Mouse (Mus musculus): ENCODE results near the gene Ndufa13. TPM values are rescaled to one million over a fixed set of nuclear protein-coding genes. Genes with fewer than 3 reads are reported as not detected.

Gene Ndufa13
- polyA plus RNA-seq, 1 experiment from 2014 or later: 209 TPM

- Histone ChIP-seq H3K36me3 (no peaks in the 10 kb centered on the region; the same call in 1 of the 2 replicates), H3K4me1 (peaks cover 24% of the 10 kb centered on the region), H3K9me3 (replicated peaks) (no peaks in the 10 kb centered on the region), H3K4me3 (replicated peaks) (no peak overlapping the region), H3K9ac (replicated peaks) (no peak overlapping the region), H3K27me3 (replicated peaks) (peaks cover 45% of the 10 kb centered on the region), H3K27ac (replicated peaks) (no peak overlapping the region), H3K4me2 (no peak overlapping the region)
- 83% methylated on average over 10 of the region's 10 CpGs for WGBS
- no peak for ATAC-seq (ENCODE audit: low FRiP score)
Measured at GRCm38 (mm10) chr8:69876967-69877366, 25.4 kb downstream of the Ndufa13 start.

- no peak for ATAC-seq (ENCODE audit: low FRiP score)
- Histone ChIP-seq H3K9me3 (replicated peaks) (no peaks in the 10 kb centered on the region), H3K27me3 (replicated peaks) (peaks cover 37% of the 10 kb centered on the region), H3K4me3 (replicated peaks) (no peak overlapping the region), H3K36me3 (peaks cover 2% of the 10 kb centered on the region; the same call in 1 of the 2 replicates), H3K9ac (replicated peaks) (no peak overlapping the region), H3K27ac (replicated peaks) (no peak overlapping the region), H3K4me2 (no peak overlapping the region), H3K4me1 (peaks cover 16% of the 10 kb centered on the region)
- WGBS: 55% methylated on average over 10 of the region's 10 CpGs
Measured at GRCm38 (mm10) chr8:69876097-69876496, 26.3 kb downstream of the Ndufa13 start.

- ATAC-seq (ENCODE audit: low FRiP score): no peak
- Histone ChIP-seq H3K4me2 (no peak overlapping the region), H3K9me3 (replicated peaks) (no peaks in the 10 kb centered on the region), H3K27ac (replicated peaks) (no peak overlapping the region), H3K4me1 (peaks cover 2% of the 10 kb centered on the region; the same call in 1 of the 2 replicates), H3K27me3 (replicated peaks) (peaks cover 22% of the 10 kb centered on the region), H3K4me3 (replicated peaks) (no peak overlapping the region), H3K9ac (replicated peaks) (no peak overlapping the region), H3K36me3 (peaks cover 6% of the 10 kb centered on the region; the same call in 1 of the 2 replicates)
- WGBS: 80% methylated on average over 13 of the region's 13 CpGs
Measured at GRCm38 (mm10) chr8:69874654-69875053, 27.7 kb downstream of the Ndufa13 start.

- Histone ChIP-seq H3K27ac (replicated peaks) (no peak overlapping the region), H3K4me3 (replicated peaks) (no peak overlapping the region), H3K4me1 (no peaks in the 10 kb centered on the region), H3K9ac (replicated peaks) (no peak overlapping the region), H3K36me3 (peaks cover 6% of the 10 kb centered on the region; the same call in 1 of the 2 replicates), H3K27me3 (replicated peaks) (peaks cover 17% of the 10 kb centered on the region), H3K4me2 (no peak overlapping the region), H3K9me3 (replicated peaks) (no peaks in the 10 kb centered on the region)
- WGBS: 11% methylated on average over 9 of the region's 9 CpGs
- ATAC-seq (ENCODE audit: low FRiP score): no peak
Measured at GRCm38 (mm10) chr8:69874155-69874554, 28.2 kb downstream of the Ndufa13 start.

GRCm38 (mm10) chr8:69870907-69871306 is 31.5 kb downstream of the Ndufa13 start:
- no peaks in the 10 kb centered on the region for H3K27me3 ChIP-seq (replicated peaks)
- no peak overlapping the region for H3K4me2 ChIP-seq
- H3K9ac ChIP-seq (replicated peaks): no peak overlapping the region
- 91% methylated on average over 6 of the region's 6 CpGs for WGBS
- no peak for ATAC-seq (ENCODE audit: low FRiP score)
- peaks cover 6% of the 10 kb centered on the region; the same call in 1 of the 2 replicates for H3K36me3 ChIP-seq
- H3K9me3 ChIP-seq (replicated peaks): no peaks in the 10 kb centered on the region
- H3K27ac ChIP-seq (replicated peaks): no peak overlapping the region
- no peaks in the 10 kb centered on the region for H3K4me1 ChIP-seq
- H3K4me3 ChIP-seq (replicated peaks): no peak overlapping the region

- 88% methylated on average over 11 of the region's 11 CpGs for WGBS
- no peak overlapping the region for H3K4me2 ChIP-seq
- H3K4me1 ChIP-seq: no peaks in the 10 kb centered on the region
- no peaks in the 10 kb centered on the region for H3K27me3 ChIP-seq (replicated peaks)
- H3K36me3 ChIP-seq: peaks cover 10% of the 10 kb centered on the region; the same call in 1 of the 2 replicates
- ATAC-seq (ENCODE audit: low FRiP score): no peak
- no peak overlapping the region for H3K27ac ChIP-seq (replicated peaks)
- H3K9ac ChIP-seq (replicated peaks): no peak overlapping the region
- H3K4me3 ChIP-seq (replicated peaks): no peak overlapping the region
- H3K9me3 ChIP-seq (replicated peaks): no peaks in the 10 kb centered on the region
Measured at GRCm38 (mm10) chr8:69870003-69870765, 32.2 kb downstream of the Ndufa13 start.

- no peaks in the 10 kb centered on the region for H3K27me3 ChIP-seq (replicated peaks)
- no peak overlapping the region for H3K4me3 ChIP-seq (replicated peaks)
- H3K9ac ChIP-seq (replicated peaks): no peak overlapping the region
- WGBS: 81% methylated on average over 5 of the region's 5 CpGs
- H3K36me3 ChIP-seq: peaks cover 16% of the 10 kb centered on the region; the same call in 1 of the 2 replicates
- no peak for ATAC-seq (ENCODE audit: low FRiP score)
- H3K4me1 ChIP-seq: no peaks in the 10 kb centered on the region
- no peak overlapping the region for H3K4me2 ChIP-seq
- H3K27ac ChIP-seq (replicated peaks): no peak overlapping the region
- no peaks in the 10 kb centered on the region for H3K9me3 ChIP-seq (replicated peaks)
Measured at GRCm38 (mm10) chr8:69867696-69868326, 34.5 kb downstream of the Ndufa13 start.

- no peak overlapping the region for H3K9ac ChIP-seq (replicated peaks)
- H3K4me3 ChIP-seq (replicated peaks): no peak overlapping the region
- no peak overlapping the region for H3K4me2 ChIP-seq
- H3K36me3 ChIP-seq: peaks cover 29% of the 10 kb centered on the region
- 82% methylated on average over 5 of the region's 5 CpGs for WGBS
- no peaks in the 10 kb centered on the region for H3K4me1 ChIP-seq
- H3K27me3 ChIP-seq (replicated peaks): no peaks in the 10 kb centered on the region
- no peak for ATAC-seq (ENCODE audit: low FRiP score)
- H3K27ac ChIP-seq (replicated peaks): no peak overlapping the region
- H3K9me3 ChIP-seq (replicated peaks): no peaks in the 10 kb centered on the region
Measured at GRCm38 (mm10) chr8:69864180-69864579, 38.2 kb downstream of the Ndufa13 start.

GRCm38 (mm10) chr8:69863387-69864020 is 38.9 kb downstream of the Ndufa13 start:
- Histone ChIP-seq H3K9me3 (replicated peaks) (no peaks in the 10 kb centered on the region), H3K36me3 (peaks cover 30% of the 10 kb centered on the region), H3K27ac (replicated peaks) (no peak overlapping the region), H3K27me3 (replicated peaks) (no peaks in the 10 kb centered on the region), H3K4me3 (replicated peaks) (no peak overlapping the region), H3K4me2 (no peak overlapping the region), H3K4me1 (no peaks in the 10 kb centered on the region), H3K9ac (replicated peaks) (no peak overlapping the region)
- ATAC-seq (ENCODE audit: low FRiP score): no peak
- 87% methylated on average over 5 of the region's 5 CpGs for WGBS

GRCm38 (mm10) chr8:69861251-69861650 is 41.1 kb downstream of the Ndufa13 start:
- Histone ChIP-seq H3K4me2 (no peak overlapping the region), H3K27me3 (replicated peaks) (no peaks in the 10 kb centered on the region), H3K9me3 (replicated peaks) (no peaks in the 10 kb centered on the region), H3K4me1 (no peaks in the 10 kb centered on the region), H3K4me3 (replicated peaks) (no peak overlapping the region), H3K36me3 (peaks cover 30% of the 10 kb centered on the region), H3K9ac (replicated peaks) (no peak overlapping the region), H3K27ac (replicated peaks) (no peak overlapping the region)
- WGBS: 77% methylated on average over 2 of the region's 2 CpGs
- no peak for ATAC-seq (ENCODE audit: low FRiP score)

- Histone ChIP-seq H3K27ac (replicated peaks) (no peak overlapping the region), H3K4me1 (no peaks in the 10 kb centered on the region), H3K4me3 (replicated peaks) (no peak overlapping the region), H3K9me3 (replicated peaks) (no peaks in the 10 kb centered on the region), H3K36me3 (peaks cover 30% of the 10 kb centered on the region), H3K4me2 (no peak overlapping the region), H3K27me3 (replicated peaks) (no peaks in the 10 kb centered on the region), H3K9ac (replicated peaks) (no peak overlapping the region)
- ATAC-seq (ENCODE audit: low FRiP score): no peak
- 63% methylated on average over 4 of the region's 4 CpGs for WGBS
Measured at GRCm38 (mm10) chr8:69860807-69861206, 41.6 kb downstream of the Ndufa13 start.
